Mouse (Mus musculus): ENCODE measurements around the gene Abcd3. TPM values are rescaled to one million over a fixed set of nuclear protein-coding genes. Genes with fewer than 3 reads are reported as not detected.

The Abcd3 gene
- 115 and 118 TPM in 2 replicates for polyA plus RNA-seq (2015; fragmentation: Nextera tagmentation; extraction: Ambion mirVana)

DNA sequence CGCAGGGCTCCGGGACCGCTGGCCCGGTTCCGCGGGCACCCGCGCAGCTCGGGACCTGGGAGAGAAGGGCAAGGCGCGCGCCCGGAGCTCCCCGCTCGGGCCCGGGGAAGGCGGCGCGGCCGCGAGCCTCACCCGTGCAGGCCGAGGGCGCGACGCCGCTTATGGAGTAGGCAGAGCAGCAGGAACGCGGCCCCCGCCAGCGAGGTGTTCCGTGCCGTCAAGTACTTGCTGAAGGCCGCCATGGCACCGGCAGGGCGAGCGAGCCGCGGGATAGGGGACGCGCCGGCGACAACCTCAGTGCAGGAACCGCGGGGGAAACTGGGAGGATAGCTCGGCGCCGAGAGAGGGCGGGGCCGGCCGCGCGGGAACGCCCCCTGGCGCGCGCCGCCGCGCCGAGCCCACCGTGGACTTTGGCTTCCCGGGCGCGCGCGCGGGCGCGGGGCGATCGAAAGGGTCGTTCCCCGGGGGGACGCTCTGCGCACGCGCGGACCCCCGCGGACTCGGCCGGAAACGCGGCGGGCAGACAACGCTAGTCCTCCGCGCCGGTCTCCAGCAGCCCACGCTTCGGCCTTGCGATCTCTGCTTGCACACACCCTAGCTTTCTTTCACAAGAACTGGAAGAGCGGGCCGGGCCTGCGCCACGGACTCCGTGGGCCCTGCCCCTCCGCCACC is at the start of gene Abcd3:
Gene Abcd3 (minus strand): TSS at position 426 of the 672 bp plus-strand sequence.
- under 1% methylated on average over 91 of the region's 99 CpGs for WGBS
- Histone ChIP-seq H3K4me3 (ENCODE audit: low read depth, low read length) (peak within 1 kb of the TSS; percentile 89), H3K4me1 (replicated peaks; ENCODE audit: control insufficient read depth, insufficient read depth) (no peaks in the 10 kb centered on the region), H3K4me2 (replicated peaks; ENCODE audit: low read depth) (peak within 1 kb of the TSS; percentile 71), H3K27ac (replicated peaks) (peak within 1 kb of the TSS; percentile 99), H3K27me3 (ENCODE audit: control insufficient read depth, insufficient read depth, low read length) (no peaks in the 10 kb centered on the region), H3K36me3 (ENCODE audit: control insufficient read depth, insufficient read depth, low read length) (no peaks in the 10 kb centered on the region), H3K9ac (ENCODE audit: low read length) (peak within 1 kb of the TSS; percentile 97), H3K9me3 (ENCODE audit: control insufficient read depth, low read length) (no peaks in the 10 kb centered on the region)
- ATAC-seq (ENCODE audit: low FRiP score, low TSS enrichment) (peak; percentile 83), DNase-seq (ENCODE audit: low spot score) (peak; percentile 88)
- TF ChIP-seq EP300 (optimal IDR thresholded peaks at IDR 0.05): peak; percentile 54
- TF ChIP-seq CTCF (IDR thresholded peaks at IDR 0.05; ENCODE audit: low read depth): peak; percentile 44

DNA sequence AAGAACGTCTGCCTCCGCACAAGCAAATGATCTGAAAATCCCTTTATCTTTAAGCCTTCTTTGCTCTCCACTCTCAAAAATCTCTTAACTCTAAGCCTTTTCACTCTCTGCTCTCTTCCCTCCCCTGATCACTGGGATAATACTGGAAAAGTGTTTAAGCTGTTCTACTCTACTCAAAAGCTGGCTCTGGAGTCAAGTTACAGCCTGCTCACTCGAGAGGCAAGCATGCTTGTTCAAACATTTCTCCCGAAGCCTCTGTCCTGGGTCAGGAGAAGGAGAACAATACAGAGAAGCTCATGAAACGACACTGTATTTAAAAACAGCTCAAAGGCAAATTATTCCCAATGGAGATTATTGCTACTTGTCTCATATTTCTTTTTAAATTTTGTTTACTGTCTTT is 44.0 kb upstream of the Abcd3 start:
- DNase-seq (ENCODE audit: low spot score): no peak
- no peak overlapping the region for H3K4me2 ChIP-seq (replicated peaks; ENCODE audit: low read depth)
- H3K36me3 ChIP-seq (ENCODE audit: control insufficient read depth, insufficient read depth, low read length): no peaks in the 10 kb centered on the region
- WGBS: 17% methylated on average over 5 of the region's 5 CpGs
- no peaks in the 10 kb centered on the region for H3K27me3 ChIP-seq (ENCODE audit: control insufficient read depth, insufficient read depth, low read length)
- no peaks in the 10 kb centered on the region for H3K9me3 ChIP-seq (ENCODE audit: control insufficient read depth, low read length)
- H3K27ac ChIP-seq (replicated peaks): peak overlapping the region; percentile 73
- TF ChIP-seq EP300 (optimal IDR thresholded peaks at IDR 0.05) (no peak), CTCF (IDR thresholded peaks at IDR 0.05; ENCODE audit: low read depth) (no peak)
- H3K9ac ChIP-seq (ENCODE audit: low read length): no peak overlapping the region
- ATAC-seq (ENCODE audit: low FRiP score, low TSS enrichment): peak; percentile 30; the same call in 1 of the 2 replicates
- no peak overlapping the region for H3K4me3 ChIP-seq (ENCODE audit: low read depth, low read length)
- 0 out of 2 replicates have a peak, but pooled peaks cover 4% of the 10 kb centered on the region for H3K4me1 ChIP-seq (replicated peaks; ENCODE audit: control insufficient read depth, insufficient read depth)

DNA sequence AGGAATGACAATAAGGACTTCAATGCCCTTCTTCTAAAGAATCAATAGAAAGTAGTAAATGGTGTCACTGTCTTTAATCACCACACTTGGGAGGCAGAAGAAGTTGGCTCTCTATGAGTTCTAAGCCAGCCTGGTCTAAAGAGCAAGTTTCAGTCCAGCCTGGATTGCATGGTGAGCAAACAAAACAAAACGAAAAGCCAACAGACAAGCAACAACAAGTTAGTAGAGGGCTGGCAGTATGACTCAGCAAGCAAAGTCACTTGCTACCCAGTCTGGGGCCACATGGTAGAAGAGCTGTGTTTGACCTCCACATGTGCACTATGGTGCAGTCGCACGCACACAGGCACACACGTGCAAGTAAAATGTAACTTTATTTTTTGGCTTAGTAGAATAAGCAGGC is 41.0 kb upstream of the Abcd3 start:
- H3K4me1 ChIP-seq (replicated peaks; ENCODE audit: control insufficient read depth, insufficient read depth): 0 out of 2 replicates have a peak, but pooled peaks cover 2% of the 10 kb centered on the region
- H3K9ac ChIP-seq (ENCODE audit: low read length): no peak overlapping the region
- H3K9me3 ChIP-seq (ENCODE audit: control insufficient read depth, low read length): no peaks in the 10 kb centered on the region
- no peaks in the 10 kb centered on the region for H3K27me3 ChIP-seq (ENCODE audit: control insufficient read depth, insufficient read depth, low read length)
- no peaks in the 10 kb centered on the region for H3K36me3 ChIP-seq (ENCODE audit: control insufficient read depth, insufficient read depth, low read length)
- 80% methylated on average over 4 of the region's 4 CpGs for WGBS
- no peak for ATAC-seq (ENCODE audit: low FRiP score, low TSS enrichment)
- H3K27ac ChIP-seq (replicated peaks): no peak overlapping the region
- TF ChIP-seq EP300 (optimal IDR thresholded peaks at IDR 0.05): no peak
- no peak for TF ChIP-seq CTCF (IDR thresholded peaks at IDR 0.05; ENCODE audit: low read depth)
- no peak overlapping the region for H3K4me2 ChIP-seq (replicated peaks; ENCODE audit: low read depth)
- no peak for DNase-seq (ENCODE audit: low spot score)
- H3K4me3 ChIP-seq (ENCODE audit: low read depth, low read length): no peak overlapping the region

DNA sequence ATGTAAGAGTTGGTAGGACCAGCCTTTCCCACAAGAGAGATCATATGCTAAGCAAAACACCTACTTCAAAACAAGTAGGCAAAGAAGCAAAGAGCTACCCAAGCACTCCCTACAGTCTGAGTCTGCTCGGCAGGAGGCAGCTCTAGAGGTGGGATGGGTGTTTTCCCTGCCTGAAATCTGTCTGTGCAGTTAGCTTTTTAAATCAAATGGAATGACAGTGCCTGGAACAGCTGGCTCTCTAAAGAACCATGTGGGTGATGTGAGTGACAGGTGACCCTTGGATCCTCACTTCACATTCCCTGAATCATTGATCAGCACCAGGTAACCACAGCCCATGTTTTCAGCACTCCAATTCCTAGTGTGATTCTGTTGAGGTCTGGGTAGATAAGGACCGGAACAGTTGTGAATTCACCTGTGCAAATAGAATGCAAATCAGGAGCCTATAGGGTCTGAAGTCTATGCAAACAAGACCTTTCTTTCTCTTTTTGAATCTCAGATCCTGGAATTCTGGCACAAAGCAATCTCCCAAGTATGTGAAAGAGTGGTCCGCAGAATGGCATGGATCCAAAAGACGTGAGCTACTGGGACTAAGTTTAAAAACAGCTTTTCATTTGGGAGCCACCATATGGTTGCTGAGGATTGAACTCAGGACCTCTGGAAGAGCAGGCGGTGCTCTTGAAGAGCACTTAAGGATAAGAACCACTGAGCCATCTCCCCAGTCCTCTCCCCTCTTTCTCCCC is 38.8 kb upstream of the Abcd3 start:
- H3K36me3 ChIP-seq (ENCODE audit: control insufficient read depth, insufficient read depth, low read length): no peaks in the 10 kb centered on the region
- WGBS: 34% methylated on average over 5 of the region's 5 CpGs
- H3K4me2 ChIP-seq (replicated peaks; ENCODE audit: low read depth): no peak overlapping the region
- no peak overlapping the region for H3K9ac ChIP-seq (ENCODE audit: low read length)
- TF ChIP-seq EP300 (optimal IDR thresholded peaks at IDR 0.05) (no peak), CTCF (IDR thresholded peaks at IDR 0.05; ENCODE audit: low read depth) (no peak)
- H3K27me3 ChIP-seq (ENCODE audit: control insufficient read depth, insufficient read depth, low read length): no peaks in the 10 kb centered on the region
- ATAC-seq (ENCODE audit: low FRiP score, low TSS enrichment) (peak; percentile 49; the same call in 1 of the 2 replicates), DNase-seq (ENCODE audit: low spot score) (peak; percentile 26)
- H3K9me3 ChIP-seq (ENCODE audit: control insufficient read depth, low read length): no peaks in the 10 kb centered on the region
- 0 out of 2 replicates have a peak, but pooled peaks cover 2% of the 10 kb centered on the region for H3K4me1 ChIP-seq (replicated peaks; ENCODE audit: control insufficient read depth, insufficient read depth)
- peak overlapping the region; percentile 53 for H3K27ac ChIP-seq (replicated peaks)
- no peak overlapping the region for H3K4me3 ChIP-seq (ENCODE audit: low read depth, low read length)

DNA sequence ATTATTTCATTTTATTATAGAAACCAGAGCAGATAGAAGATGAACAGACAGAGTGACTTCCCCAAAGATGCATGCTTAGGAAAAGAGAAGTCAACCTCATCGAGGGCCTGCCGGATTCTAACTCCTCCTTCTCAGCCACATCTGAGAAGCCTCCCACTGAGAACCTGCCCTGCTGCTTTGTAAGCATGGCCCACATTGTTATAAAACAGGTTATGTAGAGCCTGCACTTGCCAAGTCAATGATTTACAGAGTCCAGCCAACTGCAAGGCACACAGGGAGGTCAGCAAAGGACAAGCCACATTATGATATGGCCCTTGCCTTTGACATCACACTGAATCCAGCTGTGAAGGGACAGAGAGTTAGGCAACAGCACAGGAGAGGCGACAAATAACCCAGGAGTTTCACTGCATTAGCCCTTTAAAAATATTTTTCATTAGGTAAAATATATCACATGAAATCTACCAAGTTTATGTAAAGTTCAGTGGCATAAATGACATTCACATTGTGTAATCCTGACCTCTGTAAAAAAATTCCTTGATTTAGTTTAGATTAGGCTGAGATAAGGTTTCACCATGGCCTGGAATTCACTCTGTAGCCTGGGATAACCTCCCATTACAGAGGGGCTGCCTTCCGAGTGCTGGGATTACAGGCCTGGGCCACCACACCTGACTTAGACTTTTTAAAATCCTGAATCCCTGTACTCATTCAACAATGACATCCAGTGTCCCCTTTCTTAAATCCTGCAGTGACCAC is 37.1 kb upstream of the Abcd3 start:
- Histone ChIP-seq H3K27me3 (ENCODE audit: control insufficient read depth, insufficient read depth, low read length) (no peaks in the 10 kb centered on the region), H3K9ac (ENCODE audit: low read length) (no peak overlapping the region), H3K4me2 (replicated peaks; ENCODE audit: low read depth) (no peak overlapping the region), H3K4me3 (ENCODE audit: low read depth, low read length) (no peak overlapping the region), H3K4me1 (replicated peaks; ENCODE audit: control insufficient read depth, insufficient read depth) (no peaks in the 10 kb centered on the region), H3K27ac (replicated peaks) (peak overlapping the region; percentile 36), H3K36me3 (ENCODE audit: control insufficient read depth, insufficient read depth, low read length) (no peaks in the 10 kb centered on the region), H3K9me3 (ENCODE audit: control insufficient read depth, low read length) (no peaks in the 10 kb centered on the region)
- peak; percentile 82 for DNase-seq (ENCODE audit: low spot score)
- ATAC-seq (ENCODE audit: low FRiP score, low TSS enrichment): peak; percentile 98
- 32% methylated on average over 4 of the region's 4 CpGs for WGBS
- TF ChIP-seq CTCF (IDR thresholded peaks at IDR 0.05; ENCODE audit: low read depth) (no peak), EP300 (optimal IDR thresholded peaks at IDR 0.05) (no peak)

Measured in stomach, postnatal 0 days (tissue).